Mouse (Mus musculus) heart, adult 2 months (tissue): ENCODE measurements at regions not wholly inside any gene's neighbourhood (a gene's known extent, or its start where the extent isn't known, plus 50 kb on each side); places are given as distances from the start of the nearest gene placed in this dataset.

Experiments used
- DNase-seq, 2 experiments: peaks; one replicate each; pipeline ENCODE4 v3.0.0; 2021
- H3K27ac ChIP-seq: fragments of 200-600 bp; 2 replicates; pipeline ENCODE4 v1.8.1; 2022
- H3K27me3 ChIP-seq: fragments of 200-500 bp; 2 replicates; pipeline ENCODE4 v1.6.1; 2012; ENCODE audit warnings: mild to moderate bottlenecking, low read length, inconsistent platforms, mixed read lengths; ENCODE audit not compliant: control insufficient read depth, insufficient read depth
- H3K36me3 ChIP-seq: fragments of 200-500 bp; 2 replicates; pipeline ENCODE4 v1.6.1; 2012; ENCODE audit warnings: low read length, inconsistent platforms; ENCODE audit not compliant: control insufficient read depth, insufficient read depth
- H3K4me1 ChIP-seq: fragments of 200-500 bp; 2 replicates; pipeline ENCODE4 v1.6.1; 2011; ENCODE audit warnings: low read length; ENCODE audit not compliant: control insufficient read depth, insufficient read depth
- H3K4me3 ChIP-seq: fragments of 200-600 bp; 2 replicates; pipeline ENCODE4 v1.8.1; 2022
- H3K79me2 ChIP-seq: fragments of 200-500 bp; replicated peaks from 2 replicates; pipeline ENCODE4 v1.6.1; 2012; ENCODE audit warnings: mild to moderate bottlenecking, inconsistent platforms, low read length, moderate library complexity, mixed read lengths; ENCODE audit not compliant: control insufficient read depth, insufficient read depth
- H3K9ac ChIP-seq: fragments of 200-500 bp; 2 replicates; pipeline ENCODE4 v1.6.1; 2012; ENCODE audit warnings: low read depth, mild to moderate bottlenecking, control low read depth, inconsistent platforms, low read length, mixed read lengths
- CTCF ChIP-seq: fragments of 200-600 bp; IDR thresholded peaks from 2 replicates; pipeline ENCODE4 v1.8.1; 2022; ENCODE audit warnings: antibody characterized with exemption, mild to moderate bottlenecking, moderate library complexity
- EP300 ChIP-seq: fragments of 200-500 bp; IDR thresholded peaks from 2 replicates; pipeline ENCODE4 v1.6.1; 2011; ENCODE audit warnings: low read depth, low read length, control low read depth; ENCODE audit not compliant: insufficient read depth
- POLR2A ChIP-seq: fragments of 200-500 bp; IDR thresholded peaks from 2 replicates; pipeline ENCODE4 v1.6.1; 2011; ENCODE audit warnings: mild to moderate bottlenecking, low read depth, low read length, control low read depth; ENCODE audit not compliant: insufficient read depth
- WGBS: fragments of 180-500 bp; shearing (Covaris S2); methylation state at CpG from one replicate; pipeline ENCODE4 v1.1.7; 2018; 5-methylcytosine and 5-hydroxymethylcytosine counted together
- intact Hi-C: fragments of 180-260 bp; cut with DNase I; formaldehyde crosslinking; loops from one replicate; pipeline ENCODE4 v1.15.1; 2025

DNA sequence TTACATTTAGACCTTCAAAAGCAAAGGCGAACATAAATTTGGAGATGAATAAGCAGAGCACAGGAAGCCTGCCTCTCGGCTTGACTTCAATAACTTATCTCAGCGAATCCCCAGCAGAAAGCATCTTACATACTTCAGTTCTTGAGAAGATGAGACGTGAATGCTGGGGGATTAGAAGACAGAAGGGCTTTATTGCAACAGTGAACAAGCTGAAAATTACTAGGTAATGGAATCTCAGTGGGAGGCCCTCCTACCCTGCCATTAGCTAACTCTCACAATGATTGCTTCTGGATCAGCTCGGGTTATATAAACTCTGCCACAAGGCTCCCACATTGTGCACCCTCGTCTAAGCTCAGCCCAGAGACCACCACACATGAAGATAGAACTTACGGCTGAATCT is 770.9 kb upstream of the Auts2 start:
- intact Hi-C loops: no loop called here
- H3K36me3 ChIP-seq: no peaks in the 10 kb centered on the region
- H3K79me2 ChIP-seq: no peaks in the 10 kb centered on the region
- TF ChIP-seq CTCF (no peak), EP300 (no peak), POLR2A (no peak)
- H3K9ac ChIP-seq: no peak overlapping the region
- H3K4me3 ChIP-seq: no peak overlapping the region
- H3K27me3 ChIP-seq: no peaks in the 10 kb centered on the region
- no peak for DNase-seq
- WGBS: 72% methylated on average over 7 of the region's 7 CpGs
- no peaks in the 10 kb centered on the region for H3K4me1 ChIP-seq
- H3K27ac ChIP-seq: no peak overlapping the region

DNA sequence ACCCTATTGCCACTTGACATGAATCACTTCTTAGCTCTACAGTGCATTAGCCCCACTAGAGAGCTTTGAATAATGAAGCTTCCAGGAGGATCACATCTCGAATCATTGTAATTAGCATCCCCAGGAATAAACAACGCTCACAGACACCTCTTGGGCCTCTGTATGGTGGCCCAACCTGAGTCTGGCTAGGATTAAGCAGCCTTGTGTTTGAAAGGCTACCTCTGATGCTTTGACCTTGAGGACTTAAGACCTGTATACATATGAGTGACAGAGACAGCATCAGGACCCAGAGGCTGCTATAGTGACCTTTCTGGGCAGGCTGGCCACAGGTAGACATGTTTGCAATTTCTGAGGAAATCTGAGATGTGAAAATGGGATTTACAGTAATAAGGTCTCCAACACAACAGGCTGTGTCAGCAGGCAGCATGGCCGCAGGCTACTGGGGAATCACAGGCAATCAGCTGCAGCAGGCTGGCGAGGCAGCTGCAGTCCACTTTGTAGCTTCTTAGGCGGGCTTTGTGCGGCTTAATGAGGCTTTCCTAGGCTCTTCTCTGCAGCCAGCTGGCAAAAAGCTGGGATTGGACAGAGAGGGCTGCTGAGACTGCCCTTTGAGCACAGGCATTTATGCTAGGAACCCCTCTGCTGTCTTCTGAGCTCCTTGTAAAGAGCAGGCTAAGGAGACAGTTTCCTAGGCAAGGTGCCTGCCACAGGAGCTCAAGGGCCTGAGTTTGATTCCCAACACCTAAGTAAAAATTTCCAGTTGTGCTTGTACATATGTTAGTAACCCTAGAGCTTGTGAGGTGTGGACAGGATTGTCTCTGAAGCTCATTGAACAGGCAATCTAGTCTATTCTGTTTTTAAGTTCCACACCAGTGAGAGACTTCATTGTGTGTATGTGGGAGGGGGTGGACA is 768.1 kb upstream of the Auts2 start:
- WGBS: 78% methylated on average over 6 of the region's 6 CpGs
- H3K79me2 ChIP-seq: no peaks in the 10 kb centered on the region
- no peak for DNase-seq
- H3K4me3 ChIP-seq: no peak overlapping the region
- H3K36me3 ChIP-seq: no peaks in the 10 kb centered on the region
- H3K27ac ChIP-seq: no peak overlapping the region
- no peaks in the 10 kb centered on the region for H3K4me1 ChIP-seq
- intact Hi-C loops: no loop called here
- TF ChIP-seq EP300 (no peak), CTCF (no peak), POLR2A (no peak)
- no peaks in the 10 kb centered on the region for H3K27me3 ChIP-seq
- no peak overlapping the region for H3K9ac ChIP-seq

- intact Hi-C loops: no loop called here
- Histone ChIP-seq H3K9ac (no peak overlapping the region), H3K4me1 (no peaks in the 10 kb centered on the region), H3K79me2 (no peaks in the 10 kb centered on the region), H3K27me3 (no peaks in the 10 kb centered on the region), H3K27ac (no peak overlapping the region), H3K36me3 (no peaks in the 10 kb centered on the region), H3K4me3 (no peak overlapping the region)
- WGBS: 69% methylated on average over 7 of the region's 7 CpGs
- no peak for DNase-seq
- TF ChIP-seq CTCF (no peak), POLR2A (no peak), EP300 (no peak)
Measured at GRCm38 (mm10) chr5:133267887-133268286, 724.7 kb upstream of the Auts2 start.

DNA sequence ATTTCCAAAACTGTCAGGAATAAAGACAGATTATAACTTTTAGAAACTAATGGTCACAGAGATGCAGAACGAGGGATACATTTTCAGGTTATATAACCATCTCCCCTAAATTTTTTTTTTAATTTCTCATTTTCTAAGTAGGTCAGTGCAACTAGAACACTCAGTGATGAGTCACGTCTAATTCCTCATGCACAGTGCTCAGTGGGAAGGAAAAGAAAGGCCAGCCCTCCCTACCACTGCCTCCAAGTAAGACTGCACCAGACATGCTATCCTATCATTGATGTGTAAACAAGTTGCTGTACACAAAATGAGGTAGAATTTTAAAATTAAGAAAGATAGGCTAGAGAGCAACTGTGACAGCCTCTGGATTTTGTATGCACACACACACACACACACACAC is 724.2 kb upstream of the Auts2 start:
- Histone ChIP-seq H3K27me3 (no peaks in the 10 kb centered on the region), H3K9ac (no peak overlapping the region), H3K27ac (no peak overlapping the region), H3K79me2 (no peaks in the 10 kb centered on the region), H3K4me3 (no peak overlapping the region), H3K36me3 (no peaks in the 10 kb centered on the region), H3K4me1 (no peaks in the 10 kb centered on the region)
- WGBS: 57% methylated on average over 2 of the region's 2 CpGs
- intact Hi-C loops: no loop called here
- TF ChIP-seq EP300: no peak
- TF ChIP-seq POLR2A: no peak
- no peak for TF ChIP-seq CTCF
- no peak for DNase-seq

DNA sequence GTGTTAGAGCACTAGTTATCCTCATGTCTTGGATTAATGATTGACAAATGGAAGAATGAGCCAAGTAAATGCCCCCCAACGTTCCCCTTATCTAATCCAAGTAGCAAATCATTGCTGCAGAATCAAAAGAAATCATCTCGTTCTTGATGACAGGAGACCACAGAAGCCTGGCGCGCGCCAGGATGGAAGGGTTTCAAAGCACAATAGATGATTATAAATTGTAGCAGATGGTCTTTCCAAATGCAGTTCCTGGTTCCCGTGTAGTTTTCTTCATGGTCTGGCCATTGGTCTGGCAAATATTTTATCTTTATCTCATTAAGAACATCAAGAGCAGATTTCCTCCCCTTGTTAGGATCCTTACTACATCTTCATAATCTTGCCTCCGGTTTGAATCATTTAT is 721.8 kb upstream of the Auts2 start:
- TF ChIP-seq CTCF: no peak
- TF ChIP-seq EP300: no peak
- no peak for TF ChIP-seq POLR2A

DNA sequence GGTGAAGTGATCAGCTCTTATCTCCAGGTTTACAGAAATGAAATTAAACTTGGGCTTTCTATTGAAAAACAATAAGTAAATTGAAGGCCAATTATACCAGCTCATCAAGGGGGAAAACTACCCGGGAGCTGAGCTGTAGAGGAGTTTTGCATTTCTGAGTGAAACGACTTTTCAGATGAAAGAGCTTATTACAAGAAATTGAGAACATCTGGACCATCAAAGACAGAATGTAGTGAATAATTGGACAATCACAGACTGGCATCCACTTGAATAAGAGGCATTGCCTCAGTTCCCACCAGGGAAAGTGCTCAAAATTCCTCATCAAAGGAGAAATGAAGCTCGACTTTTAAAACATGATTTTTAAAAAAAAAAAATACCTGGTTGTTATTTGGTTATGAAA is 675.7 kb upstream of the Auts2 start:
- 76% methylated on average over 3 of the region's 3 CpGs for WGBS
- no peak for TF ChIP-seq CTCF
- no peak for TF ChIP-seq EP300
- no peak for TF ChIP-seq POLR2A
- no peak for DNase-seq
- no peak overlapping the region for H3K27ac ChIP-seq
- H3K4me1 ChIP-seq: no peaks in the 10 kb centered on the region
- no peak overlapping the region for H3K9ac ChIP-seq
- no peaks in the 10 kb centered on the region for H3K27me3 ChIP-seq
- H3K79me2 ChIP-seq: no peaks in the 10 kb centered on the region
- H3K4me3 ChIP-seq: no peak overlapping the region
- intact Hi-C loops: no loop called here
- no peaks in the 10 kb centered on the region for H3K36me3 ChIP-seq

More for the DNA sequence above, 721.8 kb upstream of the Auts2 start:
- H3K4me3 ChIP-seq: no peak overlapping the region
- DNase-seq: no peak
- WGBS: 70% methylated on average over 7 of the region's 7 CpGs
- H3K36me3 ChIP-seq: no peaks in the 10 kb centered on the region
- no peak overlapping the region for H3K27ac ChIP-seq
- intact Hi-C loops: no loop called here
- no peak overlapping the region for H3K9ac ChIP-seq
- H3K27me3 ChIP-seq: no peaks in the 10 kb centered on the region
- no peaks in the 10 kb centered on the region for H3K79me2 ChIP-seq
- H3K4me1 ChIP-seq: no peaks in the 10 kb centered on the region
